Mouse (Mus musculus): ENCODE data around the gene Nms. TPM values are rescaled to one million over a fixed set of nuclear protein-coding genes. Genes with fewer than 3 reads are reported as not detected.
A peak's percentile ranks its signal among the peaks of the same experiment; 100 is the strongest.

Nms gene
- not detected for total RNA-seq (2021)
- long read RNA-seq, experiment 1 = 0 reads
- long read RNA-seq, experiment 2 = 0 reads

- DNase-seq (ENCODE audit: low spot score in 2 of 2) = no peak
- no peak for TF ChIP-seq CTCF (conservative IDR thresholded peaks at IDR 0.05)
- Histone ChIP-seq H3K27ac (no peak within 1 kb of the TSS), H3K4me3 (no peak within 1 kb of the TSS)
Measured at GRCm38 (mm10) chr1:38938849-38939248, at the start of gene Nms. Gene Nms, plus strand, starts transcription at chr1:38939149.

DNA sequence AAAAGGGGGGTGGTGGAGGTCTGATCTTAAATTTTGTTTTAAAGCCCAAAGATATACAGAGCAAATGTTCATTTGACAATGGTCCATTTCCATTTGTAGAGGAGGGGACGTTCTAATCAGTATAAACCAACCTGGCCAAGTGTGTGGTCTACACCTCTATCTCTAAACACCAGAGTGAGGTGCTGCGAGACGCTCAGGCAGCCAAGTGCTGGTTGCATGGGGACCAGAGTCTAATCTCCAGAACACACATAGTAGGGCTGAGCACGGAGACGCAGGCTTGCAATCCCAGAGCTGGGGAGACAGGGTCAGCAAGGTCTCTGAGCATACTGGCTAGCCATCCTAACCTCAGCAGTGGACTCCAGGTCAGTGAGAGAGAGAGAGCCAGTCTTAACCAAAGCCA, 47.5 kb upstream of the Nms start:
- no peak for TF ChIP-seq CTCF (conservative IDR thresholded peaks at IDR 0.05)
- Histone ChIP-seq H3K4me3 (no peak overlapping the region), H3K27ac (no peak overlapping the region)
- no peak for DNase-seq (ENCODE audit: low spot score in 2 of 2)

DNA sequence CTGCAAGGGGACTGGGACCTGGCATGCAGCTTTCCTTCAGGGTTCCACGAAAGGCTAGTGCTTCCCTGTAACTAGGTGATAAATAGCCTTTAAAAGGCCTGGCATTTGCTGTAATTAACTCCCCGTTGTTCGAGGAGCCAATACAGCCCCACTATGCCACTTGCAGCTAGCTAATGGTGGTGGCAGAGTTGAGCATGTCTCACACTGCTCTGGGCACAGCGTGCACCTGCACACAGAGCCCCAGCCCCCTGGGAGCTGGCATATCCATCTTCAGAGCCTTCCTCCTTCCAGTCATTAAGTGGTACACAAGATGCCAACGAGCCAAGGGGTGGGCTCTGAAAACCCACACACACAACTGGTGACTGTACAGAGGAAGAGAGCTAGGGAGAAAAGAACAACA, 45.9 kb upstream of the Nms start:
- no peak for TF ChIP-seq CTCF (conservative IDR thresholded peaks at IDR 0.05)
- no peak overlapping the region for H3K27ac ChIP-seq
- no peak overlapping the region for H3K4me3 ChIP-seq
- no peak for DNase-seq (ENCODE audit: low spot score in 2 of 2)

DNA sequence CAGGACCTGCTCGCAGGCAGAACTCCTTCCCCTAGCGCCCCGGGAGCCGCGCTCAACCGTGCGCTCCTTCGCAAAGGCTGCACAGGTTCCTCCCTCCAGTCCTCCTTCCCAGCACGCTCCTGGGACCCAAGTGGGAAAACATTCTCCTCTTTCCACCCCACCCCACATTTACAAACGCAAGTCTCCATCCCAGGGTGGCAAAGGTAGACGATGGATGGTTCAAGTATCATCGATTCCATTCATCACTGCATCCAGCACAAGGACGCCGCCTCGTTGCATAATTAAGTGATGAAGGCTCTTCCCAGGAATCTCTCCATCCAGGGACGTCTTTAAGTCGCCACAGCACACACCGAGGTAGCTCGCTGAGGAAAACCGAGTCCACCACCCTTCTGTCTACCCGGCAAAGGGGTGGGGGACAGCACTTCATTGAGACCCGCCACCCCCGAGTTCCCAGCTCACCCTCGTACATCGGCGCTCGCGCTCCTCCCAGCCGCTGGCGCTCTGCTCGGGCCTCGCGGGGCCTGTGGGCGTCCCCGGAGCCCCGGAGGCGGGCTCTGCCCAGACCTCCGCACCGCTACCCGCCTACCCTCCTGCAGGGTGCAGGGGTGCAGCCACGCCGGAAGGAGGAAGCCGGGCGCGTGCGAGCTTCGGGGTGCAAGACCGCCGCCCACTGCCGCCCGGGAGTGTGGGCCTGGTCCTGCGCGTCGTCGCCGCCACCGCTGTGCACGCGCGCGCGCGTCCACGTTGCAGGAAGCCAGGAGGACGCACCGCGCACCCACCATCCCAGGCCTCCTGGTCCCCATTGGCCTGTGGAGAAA, 41.3 kb upstream of the Nms start, which contains the start of gene Chst10:
Chst10 (minus strand) TSS at position 731 of the 818 bp plus-strand sequence.
- Histone ChIP-seq H3K4me3 (peak within 1 kb of the TSS; percentile 81), H3K27ac (peak within 1 kb of the TSS; percentile 95)
- DNase-seq (ENCODE audit: low spot score in 2 of 2) = peak; percentile 69 to 83
- TF ChIP-seq CTCF (conservative IDR thresholded peaks at IDR 0.05) = peak; percentile 48

GRCm38 (mm10) chr1:38902571-38902970, 36.4 kb upstream of the Nms start:
- Histone ChIP-seq H3K27ac (no peak overlapping the region), H3K4me3 (no peak overlapping the region)
- no peak for TF ChIP-seq CTCF (conservative IDR thresholded peaks at IDR 0.05)
- DNase-seq (ENCODE audit: low spot score in 2 of 2) = no peak

DNA sequence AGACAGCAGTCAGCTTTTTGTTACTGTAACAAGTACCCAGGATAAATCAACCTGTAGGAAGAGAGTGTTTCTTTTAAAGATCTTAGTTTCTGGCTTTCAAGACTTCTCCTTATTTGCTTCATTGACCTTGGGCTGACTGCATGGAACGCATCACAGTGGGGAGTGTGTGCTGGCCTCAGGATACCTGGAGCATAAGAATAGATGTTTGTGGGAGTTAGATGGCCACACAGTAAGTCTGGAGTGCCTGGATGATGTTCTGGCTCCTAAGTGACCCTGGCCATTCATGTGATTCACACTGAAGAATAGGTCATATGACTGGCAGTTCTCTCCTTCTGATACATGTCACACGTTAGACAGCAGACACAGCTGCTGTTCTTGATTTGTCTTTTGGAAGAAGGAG, 35.0 kb upstream of the Nms start:
- Histone ChIP-seq H3K27ac (no peak overlapping the region), H3K4me3 (no peak overlapping the region)
- no peak for TF ChIP-seq CTCF (conservative IDR thresholded peaks at IDR 0.05)

DNA sequence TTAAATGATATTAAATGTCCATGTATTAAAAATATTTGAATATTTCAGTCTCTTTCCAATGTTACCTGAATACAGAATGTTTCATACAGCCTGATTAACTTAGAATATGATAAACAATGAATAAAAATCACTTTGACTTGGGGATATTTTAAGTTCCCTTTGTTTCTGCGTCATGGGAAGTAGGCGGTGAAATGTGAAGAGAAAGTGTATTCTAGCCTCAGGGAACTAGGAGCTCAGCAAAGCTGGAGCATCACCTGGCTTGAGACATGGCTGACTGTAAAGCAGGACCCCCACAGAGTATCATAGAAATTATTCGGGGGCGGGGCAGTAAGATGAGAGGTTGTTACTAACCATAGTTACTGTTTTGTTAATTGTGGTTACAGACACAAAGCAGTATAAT, 10.0 kb upstream of the Nms start:
- no peak for DNase-seq (ENCODE audit: low spot score in 2 of 2)
- TF ChIP-seq CTCF (conservative IDR thresholded peaks at IDR 0.05) = no peak
- H3K4me3 ChIP-seq = no peak overlapping the region
- no peak overlapping the region for H3K27ac ChIP-seq

More for the DNA sequence above, 35.0 kb upstream of the Nms start:
- no peak for DNase-seq (ENCODE audit: low spot score in 2 of 2)

- Histone ChIP-seq H3K4me3 (no peak overlapping the region), H3K27ac (no peak overlapping the region)
- no peak for TF ChIP-seq CTCF (conservative IDR thresholded peaks at IDR 0.05)
- peak; percentile 25 to 53 for DNase-seq (ENCODE audit: low spot score in 2 of 2)
Measured at GRCm38 (mm10) chr1:38929468-38929867, 9.5 kb upstream of the Nms start.

DNA sequence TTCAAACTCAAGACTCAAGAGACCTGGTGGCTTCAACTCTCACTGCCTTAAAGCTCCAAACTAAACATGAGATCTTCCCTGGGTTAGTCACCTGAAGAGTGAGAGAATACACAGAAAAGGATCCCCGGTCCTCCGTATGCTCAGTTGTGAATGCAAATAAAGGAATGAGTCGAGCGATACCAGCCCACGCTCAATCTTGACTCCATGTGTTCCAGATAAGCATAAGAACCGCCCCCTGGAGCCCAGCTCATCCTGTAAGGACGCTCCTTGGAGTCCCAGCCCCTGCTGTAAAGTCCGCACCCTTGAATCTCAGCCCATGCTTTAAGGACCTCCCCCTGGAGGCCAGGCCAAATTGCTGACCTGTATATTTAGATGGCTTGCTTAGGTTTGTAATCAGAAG, 8.2 kb upstream of the Nms start:
- Histone ChIP-seq H3K4me3 (no peak overlapping the region), H3K27ac (no peak overlapping the region)
- no peak for TF ChIP-seq CTCF (conservative IDR thresholded peaks at IDR 0.05)
- DNase-seq (ENCODE audit: low spot score in 2 of 2) = peak; percentile 17 to 29

DNA sequence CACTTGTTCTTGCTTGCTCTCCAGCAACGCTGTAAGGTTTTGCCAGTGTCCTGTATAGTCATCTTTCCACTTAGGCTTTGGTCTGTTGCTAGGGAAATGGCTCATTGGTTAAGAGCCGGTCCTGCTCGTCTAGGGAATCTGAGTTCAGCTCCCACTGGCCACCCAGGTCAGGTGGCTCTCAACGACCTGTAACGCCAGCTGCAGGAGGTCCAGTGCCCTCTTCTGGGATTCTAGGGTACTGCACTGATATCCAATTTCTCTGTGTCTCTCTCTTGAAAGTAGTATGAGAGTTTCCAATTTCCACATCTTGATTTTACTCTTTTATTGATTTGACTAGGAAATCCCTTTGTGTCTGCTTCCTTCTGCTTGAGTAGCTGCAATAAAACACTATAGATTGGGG, 4.3 kb upstream of the Nms start:
- DNase-seq (ENCODE audit: low spot score in 2 of 2) = peak in 1 of 2 experiments; percentile 17
- Histone ChIP-seq H3K4me3 (no peak overlapping the region), H3K27ac (no peak overlapping the region)
- TF ChIP-seq CTCF (conservative IDR thresholded peaks at IDR 0.05) = peak; percentile 78

DNA sequence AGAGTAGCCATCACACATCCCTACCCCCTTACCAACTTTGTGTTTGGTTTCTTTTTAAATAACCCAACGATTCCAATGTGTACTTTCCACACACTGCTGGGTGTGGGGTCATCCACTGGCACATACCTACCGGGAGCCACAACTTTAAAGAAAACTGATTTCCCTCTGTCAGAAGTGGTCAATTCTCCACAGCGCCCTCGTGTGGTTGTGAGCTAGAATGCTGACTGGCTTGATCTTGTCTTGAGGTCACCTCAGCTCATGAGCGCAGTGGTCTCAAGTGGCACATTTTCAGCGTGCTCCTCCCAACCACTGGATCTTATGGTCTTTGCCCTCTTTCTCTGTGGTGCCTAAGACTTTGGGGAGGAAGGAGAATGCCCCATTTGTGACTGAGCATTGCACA, 2.2 kb upstream of the Nms start:
- H3K27ac ChIP-seq = no peak overlapping the region
- TF ChIP-seq CTCF (conservative IDR thresholded peaks at IDR 0.05) = peak; percentile 81
- H3K4me3 ChIP-seq = no peak overlapping the region
- DNase-seq (ENCODE audit: low spot score in 2 of 2) = peak in 1 of 2 experiments; percentile 34

GRCm38 (mm10) chr1:38939608-38940007, 659 bp downstream of the Nms start:
- H3K27ac ChIP-seq = no peak overlapping the region
- DNase-seq (ENCODE audit: low spot score in 2 of 2) = no peak
- H3K4me3 ChIP-seq = no peak overlapping the region
- TF ChIP-seq CTCF (conservative IDR thresholded peaks at IDR 0.05) = no peak

GRCm38 (mm10) chr1:38956457-38956856, 17.5 kb downstream of the Nms start:
- Histone ChIP-seq H3K27ac (no peak overlapping the region), H3K4me3 (no peak overlapping the region)
- no peak for DNase-seq (ENCODE audit: low spot score in 2 of 2)
- TF ChIP-seq CTCF (conservative IDR thresholded peaks at IDR 0.05) = no peak

GRCm38 (mm10) chr1:38969116-38969515, 30.2 kb downstream of the Nms start:
- no peak for TF ChIP-seq CTCF (conservative IDR thresholded peaks at IDR 0.05)
- no peak for DNase-seq (ENCODE audit: low spot score in 2 of 2)
- H3K27ac ChIP-seq = no peak overlapping the region
- H3K4me3 ChIP-seq = no peak overlapping the region
